Mouse (Mus musculus) liver, embryonic 12.5 days (tissue): Measurements from ENCODE around the gene Plekha5. TPM values are rescaled to one million over a fixed set of nuclear protein-coding genes. Genes with fewer than 3 reads are reported as not detected.
"Not testable (repeated sequence)": the region's sequence is repeated elsewhere in the genome, so short reads cannot be mapped to it uniquely, and the experiment has no call there.

Experiments
- ATAC-seq: fragments of 200-750 bp; cut with Nextera tagmentation; 2 replicates; pipeline ENCODE4 v1.8.0; 2017; ENCODE audit warnings: moderate number of reproducible peaks, mild to moderate bottlenecking, moderate library complexity
- H3K27ac ChIP-seq: fragments of 300-500 bp; sonication (generic); 2 replicates; pipeline ENCODE4 v1.5.1; 2016; ENCODE audit warnings: mild to moderate bottlenecking
- H3K27me3 ChIP-seq: fragments of 300-500 bp; sonication (generic); replicated peaks from 2 replicates; pipeline ENCODE4 v1.6.1; 2016; ENCODE audit warnings: mild to moderate bottlenecking, moderate library complexity
- H3K36me3 ChIP-seq: fragments of 300-500 bp; sonication (generic); 2 replicates; pipeline ENCODE4 v1.6.1; 2016; ENCODE audit warnings: mild to moderate bottlenecking, moderate library complexity
- H3K4me1 ChIP-seq: fragments of 300-500 bp; sonication (generic); 2 replicates; pipeline ENCODE4 v1.6.1; 2016
- H3K4me2 ChIP-seq: fragments of 300-500 bp; sonication (generic); 2 replicates; pipeline ENCODE4 v1.6.1; 2016; ENCODE audit warnings: mild to moderate bottlenecking, moderate library complexity
- H3K4me3 ChIP-seq: fragments of 300-500 bp; sonication (generic); 2 replicates; pipeline ENCODE4 v1.5.1; 2016; ENCODE audit warnings: mild to moderate bottlenecking, moderate library complexity
- H3K9ac ChIP-seq: fragments of 300-500 bp; sonication (generic); 2 replicates; pipeline ENCODE4 v1.6.1; 2016; ENCODE audit warnings: mild to moderate bottlenecking, moderate library complexity
- H3K9me3 ChIP-seq: fragments of 300-500 bp; sonication (generic); replicated peaks from 2 replicates; pipeline ENCODE4 v1.6.1; 2016; ENCODE audit warnings: mild to moderate bottlenecking, moderate library complexity
- WGBS: fragments of 180-500 bp; shearing (Covaris S2); methylation state at CpG from one replicate; pipeline ENCODE4 v1.1.7; 2016; ENCODE audit not compliant: insufficient replicate concordance; 5-methylcytosine and 5-hydroxymethylcytosine counted together
- polyA plus RNA-seq: library from polyadenylated mRNA; unstranded; fragments of >200 nt; fragmentation: Nextera tagmentation; extraction: Ambion mirVana; gene quantifications from 2 replicates; pipeline ENCODE4 v1.2.1, GENCODE M21; 2016

Gene Plekha5
- polyA plus RNA-seq, 1 experiment from 2014 or later, result 12.4 TPM

GRCm38 (mm10) chr6:140597381-140598329, 173.8 kb downstream of the Plekha5 start:
- no peaks in the 10 kb centered on the region for H3K4me1 ChIP-seq
- peaks cover 22% of the 10 kb centered on the region for H3K36me3 ChIP-seq
- H3K27me3 ChIP-seq, result no peaks in the 10 kb centered on the region
- no peaks in the 10 kb centered on the region for H3K9me3 ChIP-seq
- H3K4me2 ChIP-seq, result no peak overlapping the region
- ATAC-seq, result no peak
- H3K4me3 ChIP-seq, result no peak overlapping the region
- 85% methylated on average over 15 of the region's 15 CpGs for WGBS
- no peak overlapping the region for H3K9ac ChIP-seq
- H3K27ac ChIP-seq, result no peak overlapping the region

GRCm38 (mm10) chr6:140598516-140598915, 174.7 kb downstream of the Plekha5 start:
- Histone ChIP-seq H3K9me3 (no peaks in the 10 kb centered on the region), H3K36me3 (peaks cover 19% of the 10 kb centered on the region), H3K27me3 (no peaks in the 10 kb centered on the region), H3K4me1 (no peaks in the 10 kb centered on the region), H3K4me2 (no peak overlapping the region), H3K4me3 (no peak overlapping the region), H3K9ac (no peak overlapping the region), H3K27ac (no peak overlapping the region)
- ATAC-seq, result no peak
- 74% methylated on average over 9 of the region's 9 CpGs for WGBS

GRCm38 (mm10) chr6:140599337-140599736, 175.5 kb downstream of the Plekha5 start:
- Histone ChIP-seq H3K36me3 (peaks cover 13% of the 10 kb centered on the region), H3K27ac (no peak overlapping the region), H3K9me3 (no peaks in the 10 kb centered on the region), H3K4me3 (no peak overlapping the region), H3K27me3 (no peaks in the 10 kb centered on the region), H3K9ac (no peak overlapping the region), H3K4me1 (no peaks in the 10 kb centered on the region), H3K4me2 (no peak overlapping the region)
- WGBS, result 90% methylated on average over 5 of the region's 5 CpGs
- ATAC-seq, result no peak

GRCm38 (mm10) chr6:140600671-140601070, 176.8 kb downstream of the Plekha5 start:
- H3K4me3 ChIP-seq, H3K4me1 ChIP-seq, H3K9ac ChIP-seq, H3K27ac ChIP-seq, H3K27me3 ChIP-seq, ATAC-seq, H3K9me3 ChIP-seq, H3K4me2 ChIP-seq: not testable (repeated sequence)
- peaks cover 12% of the 10 kb centered on the region for H3K36me3 ChIP-seq
- WGBS, result 77% methylated on average over 8 of the region's 8 CpGs

- 87% methylated on average over 4 of the region's 4 CpGs for WGBS
- ATAC-seq, result no peak
These were observed 177.3 kb downstream of the Plekha5 start for GRCm38 (mm10) chr6:140601175-140601574.

GRCm38 (mm10) chr6:140603228-140603944, 179.5 kb downstream of the Plekha5 start:
- Histone ChIP-seq H3K27me3 (no peaks in the 10 kb centered on the region), H3K27ac (no peak overlapping the region), H3K4me3 (no peak overlapping the region), H3K9ac (no peak overlapping the region), H3K4me1 (no peaks in the 10 kb centered on the region), H3K36me3 (no peaks in the 10 kb centered on the region), H3K9me3 (no peaks in the 10 kb centered on the region), H3K4me2 (no peak overlapping the region)
- 41% methylated on average over 8 of the region's 8 CpGs for WGBS
- ATAC-seq, result no peak

More at GRCm38 (mm10) chr6:140601175-140601574, 177.3 kb downstream of the Plekha5 start:
- no peak overlapping the region for H3K4me3 ChIP-seq
- H3K36me3 ChIP-seq, result peaks cover 8% of the 10 kb centered on the region
- H3K27ac ChIP-seq, result no peak overlapping the region
- H3K4me1 ChIP-seq, result no peaks in the 10 kb centered on the region
- no peaks in the 10 kb centered on the region for H3K27me3 ChIP-seq
- no peaks in the 10 kb centered on the region for H3K9me3 ChIP-seq
- no peak overlapping the region for H3K9ac ChIP-seq
- no peak overlapping the region for H3K4me2 ChIP-seq

- not testable (repeated sequence) for H3K27ac ChIP-seq, H3K27me3 ChIP-seq, H3K36me3 ChIP-seq, H3K4me2 ChIP-seq, H3K9ac ChIP-seq, H3K9me3 ChIP-seq, H3K4me1 ChIP-seq, H3K4me3 ChIP-seq, ATAC-seq
- 72% methylated on average over 5 of the region's 5 CpGs for WGBS
These were observed 181.3 kb downstream of the Plekha5 start for GRCm38 (mm10) chr6:140605173-140605572.

- H3K27ac ChIP-seq, result no peak overlapping the region
- H3K4me3 ChIP-seq, result no peak overlapping the region
- H3K9me3 ChIP-seq, result no peaks in the 10 kb centered on the region
- H3K36me3 ChIP-seq, result no peaks in the 10 kb centered on the region
- H3K4me2 ChIP-seq, result no peak overlapping the region
- no peak overlapping the region for H3K9ac ChIP-seq
- H3K27me3 ChIP-seq, result no peaks in the 10 kb centered on the region
- ATAC-seq, result no peak
- 0 out of 2 replicates have a peak, but pooled peaks cover 3% of the 10 kb centered on the region for H3K4me1 ChIP-seq
- WGBS, result 53% methylated on average over 3 of the region's 3 CpGs
These were observed 181.9 kb downstream of the Plekha5 start for GRCm38 (mm10) chr6:140605732-140606131.

GRCm38 (mm10) chr6:140606534-140606933, 182.7 kb downstream of the Plekha5 start:
- Histone ChIP-seq H3K9ac (no peak overlapping the region), H3K4me2 (no peak overlapping the region), H3K4me1 (0 out of 2 replicates have a peak, but pooled peaks cover 3% of the 10 kb centered on the region), H3K9me3 (no peaks in the 10 kb centered on the region), H3K36me3 (no peaks in the 10 kb centered on the region), H3K27ac (no peak overlapping the region), H3K27me3 (no peaks in the 10 kb centered on the region), H3K4me3 (no peak overlapping the region)
- WGBS, result 80% methylated on average over 10 of the region's 10 CpGs
- no peak for ATAC-seq

- Histone ChIP-seq H3K36me3 (no peaks in the 10 kb centered on the region), H3K4me2 (no peak overlapping the region), H3K27ac (no peak overlapping the region), H3K27me3 (no peaks in the 10 kb centered on the region), H3K9me3 (no peaks in the 10 kb centered on the region), H3K4me3 (no peak overlapping the region), H3K4me1 (0 out of 2 replicates have a peak, but pooled peaks cover 3% of the 10 kb centered on the region), H3K9ac (no peak overlapping the region)
- ATAC-seq, result no peak
- 80% methylated on average over 6 of the region's 6 CpGs for WGBS
These were observed 184.8 kb downstream of the Plekha5 start for GRCm38 (mm10) chr6:140608666-140609065.

- H3K27ac ChIP-seq, result no peak overlapping the region
- H3K27me3 ChIP-seq, result no peaks in the 10 kb centered on the region
- H3K4me1 ChIP-seq, result 0 out of 2 replicates have a peak, but pooled peaks cover 3% of the 10 kb centered on the region
- no peak overlapping the region for H3K4me3 ChIP-seq
- WGBS, result 60% methylated on average over 4 of the region's 4 CpGs
- no peaks in the 10 kb centered on the region for H3K36me3 ChIP-seq
- no peak overlapping the region for H3K4me2 ChIP-seq
- ATAC-seq, result no peak
- no peak overlapping the region for H3K9ac ChIP-seq
- no peaks in the 10 kb centered on the region for H3K9me3 ChIP-seq
These were observed 185.7 kb downstream of the Plekha5 start for GRCm38 (mm10) chr6:140609533-140609932.

- no peaks in the 10 kb centered on the region for H3K9me3 ChIP-seq
These were observed 186.3 kb downstream of the Plekha5 start for GRCm38 (mm10) chr6:140610117-140610516.

More at GRCm38 (mm10) chr6:140610117-140610516, 186.3 kb downstream of the Plekha5 start:
- Histone ChIP-seq H3K4me3 (no peak overlapping the region), H3K27ac (no peak overlapping the region), H3K4me1 (0 out of 2 replicates have a peak, but pooled peaks cover 3% of the 10 kb centered on the region), H3K4me2 (no peak overlapping the region), H3K9ac (no peak overlapping the region), H3K27me3 (no peaks in the 10 kb centered on the region), H3K36me3 (no peaks in the 10 kb centered on the region)
- ATAC-seq, result no peak
- 77% methylated on average over 5 of the region's 5 CpGs for WGBS
